In genomic region chr10:86703375-86703774, GRCm38 (mm10) we compare ENCODE assay signal across 10 mouse cellular contexts. TPM values are rescaled to one million over a fixed set of nuclear protein-coding genes. Genes with fewer than 3 reads are reported as not detected.
DNase-seq lines count a peak whose midpoint lies in the region; ATAC-seq and TF ChIP-seq lines count a peak whose summit lies in the region.
"Had no signal": no experiment of that assay in that cellular context is flagged by ENCODE, and none has a peak within 500 bp of the region (broad histone marks: within the 10 kb centered on the region; RNA-seq: fewer than 3 reads in every experiment).

No protein-coding gene starts in this region.

- H3ac ChIP-seq in myocyte (ENCODE audit: control insufficient read depth, insufficient read length), result no peak overlapping the region

- peak overlapping the region; percentile 77 for H3K4me2 ChIP-seq in kidney, postnatal 0 days (ENCODE audit: low read length)
- peak overlapping the region; percentile 73 for H3K4me2 ChIP-seq in embryonic facial prominence, embryonic 15.5 days (replicated peaks)
- H3K4me2 ChIP-seq in intestine, postnatal 0 days (replicated peaks; ENCODE audit: low read depth), result peak overlapping the region; percentile 84
- H3K4me2 ChIP-seq in myocyte (ENCODE audit: low read depth), result peak overlapping the region; percentile 90

- no peak for DNase-seq in kidney, postnatal 0 days (ENCODE audit: low spot score)
- DNase-seq in kidney, postnatal 10 days, result no peak
- DNase-seq in cerebellum, postnatal 36 days, result no peak
- DNase-seq in cerebellum, postnatal 4 days (ENCODE audit: low spot score in 2 of 2), result no peak
- no peak for DNase-seq in adrenal gland, adult 2 months
- DNase-seq: kidney, adult 11 months had no signal

- H3K27me3 ChIP-seq in kidney, postnatal 0 days (ENCODE audit: insufficient read depth, low read length), result no peaks in the 10 kb centered on the region
- H3K27me3 ChIP-seq in embryonic facial prominence, embryonic 15.5 days, result no peaks in the 10 kb centered on the region
- no peaks in the 10 kb centered on the region for H3K27me3 ChIP-seq in intestine, postnatal 0 days (replicated peaks; ENCODE audit: control insufficient read depth, insufficient read depth, low read length)
- H3K27me3 ChIP-seq in myocyte (ENCODE audit: control insufficient read depth, insufficient read depth, insufficient read length), result no peaks in the 10 kb centered on the region
- H3K27me3 ChIP-seq: Patski had no signal

- no peak for TF ChIP-seq POLR2A in myocyte (IDR thresholded peaks at IDR 0.05; ENCODE audit: insufficient read length, low read depth)

- WGBS in kidney, postnatal 0 days, result 64% methylated on average over 4 of the region's 4 CpGs
- 56% methylated on average over 4 of the region's 4 CpGs for WGBS in embryonic facial prominence, embryonic 15.5 days
- WGBS in intestine, postnatal 0 days, result 50% methylated on average over 4 of the region's 4 CpGs

- H3K9ac ChIP-seq in kidney, postnatal 0 days (ENCODE audit: low read depth, low read length), result peak overlapping the region; percentile 84; the same call in 1 of the 2 replicates
- 0 out of 2 replicates have a peak overlapping the region, but pooled peaks have one; percentile 92 for H3K9ac ChIP-seq in embryonic facial prominence, embryonic 15.5 days
- no peak overlapping the region for H3K9ac ChIP-seq in intestine, postnatal 0 days (ENCODE audit: low read depth, low read length)

- no peak for ATAC-seq in kidney, postnatal 0 days (replicated peaks; ENCODE audit: low FRiP score, low read depth)
- ATAC-seq in embryonic facial prominence, embryonic 15.5 days (ENCODE audit: insufficient number of reproducible peaks, low FRiP score, low TSS enrichment, low read depth), result no peak
- ATAC-seq in intestine, postnatal 0 days, result no peak
- ATAC-seq: Patski had no signal

- H3K27ac ChIP-seq in kidney, postnatal 0 days, result no peak overlapping the region
- H3K27ac ChIP-seq in embryonic facial prominence, embryonic 15.5 days (replicated peaks), result no peak overlapping the region
- no peak overlapping the region for H3K27ac ChIP-seq in intestine, postnatal 0 days (ENCODE audit: low read depth, low read length)

- no peak for TF ChIP-seq CTCF in kidney, postnatal 0 days (IDR thresholded peaks at IDR 0.05; ENCODE audit: low read depth)
- no peak for TF ChIP-seq CTCF in intestine, postnatal 0 days (IDR thresholded peaks at IDR 0.05; ENCODE audit: low read depth)

- peaks cover 25% of the 10 kb centered on the region for H3K4me1 ChIP-seq in kidney, postnatal 0 days (replicated peaks; ENCODE audit: insufficient read depth, low read length)
- H3K4me1 ChIP-seq in embryonic facial prominence, embryonic 15.5 days, result peaks cover 50% of the 10 kb centered on the region
- peaks cover 13% of the 10 kb centered on the region; the same call in 1 of the 2 replicates for H3K4me1 ChIP-seq in intestine, postnatal 0 days (replicated peaks; ENCODE audit: control insufficient read depth, insufficient read depth, low read length)

- H3K4me3 ChIP-seq in kidney, postnatal 0 days (replicated peaks; ENCODE audit: low read depth, low read length), result peak overlapping the region; percentile 70
- H3K4me3 ChIP-seq in embryonic facial prominence, embryonic 15.5 days (replicated peaks), result peak overlapping the region; percentile 94
- H3K4me3 ChIP-seq in intestine, postnatal 0 days (ENCODE audit: low read depth, low read length), result peak overlapping the region; percentile 82
- H3K4me3 ChIP-seq in myocyte, result peak overlapping the region; percentile 97

- H3K9me3 ChIP-seq in kidney, postnatal 0 days (replicated peaks; ENCODE audit: low read length), result no peaks in the 10 kb centered on the region
- H3K9me3 ChIP-seq in embryonic facial prominence, embryonic 15.5 days (replicated peaks), result no peaks in the 10 kb centered on the region
- H3K9me3 ChIP-seq in intestine, postnatal 0 days (ENCODE audit: control insufficient read depth), result no peaks in the 10 kb centered on the region

- peaks cover 66% of the 10 kb centered on the region for H3K79me2 ChIP-seq in myocyte (ENCODE audit: control insufficient read depth, insufficient read depth)

- H3K36me3 ChIP-seq in kidney, postnatal 0 days (ENCODE audit: insufficient read depth, low read length), result peaks cover 33% of the 10 kb centered on the region
- H3K36me3 ChIP-seq in embryonic facial prominence, embryonic 15.5 days, result peaks cover 43% of the 10 kb centered on the region
- H3K36me3 ChIP-seq in intestine, postnatal 0 days (ENCODE audit: control insufficient read depth, insufficient read depth), result peaks cover 40% of the 10 kb centered on the region
- H3K36me3 ChIP-seq in myocyte (ENCODE audit: control insufficient read depth, insufficient read depth), result peaks cover 53% of the 10 kb centered on the region

TF ChIP-seq in myocyte, 11 proteins besides CTCF, POLR2A, EP300 and RAD21:
- TF ChIP-seq MYOD1 (IDR thresholded peaks at IDR 0.05; ENCODE audit: control insufficient read depth in 1 of 3, insufficient read length in 2 of 3, low read depth in 2 of 3), result no peak
- no peak for TF ChIP-seq MAX (IDR thresholded peaks at IDR 0.05; ENCODE audit: low read depth)
- no peak for TF ChIP-seq MYOG (IDR thresholded peaks at IDR 0.05; ENCODE audit: control insufficient read depth in 1 of 3, insufficient read depth in 1 of 3, insufficient read length in 2 of 3, low read depth in 2 of 3)
- no peak for TF ChIP-seq POLR2AphosphoS2 (IDR thresholded peaks at IDR 0.05; ENCODE audit: insufficient read length, low read depth)
- TF ChIP-seq E2F4 (IDR thresholded peaks at IDR 0.05; ENCODE audit: insufficient read depth), result no peak
- TF ChIP-seq SRF (IDR thresholded peaks at IDR 0.05; ENCODE audit: control insufficient read depth, insufficient read length, low read depth), result no peak
- no peak for TF ChIP-seq CEBPB (IDR thresholded peaks at IDR 0.05; ENCODE audit: insufficient read depth, poor library complexity, severe bottlenecking)
- TF ChIP-seq TCF12 (IDR thresholded peaks at IDR 0.05; ENCODE audit: insufficient read depth, poor library complexity, severe bottlenecking), result no peak
- no peak for TF ChIP-seq USF1 (IDR thresholded peaks at IDR 0.05; ENCODE audit: low read depth)
- TF ChIP-seq TCF3 (IDR thresholded peaks at IDR 0.05; ENCODE audit: insufficient read length, low read depth), result no peak
- TF ChIP-seq REST (IDR thresholded peaks at IDR 0.05; ENCODE audit: insufficient read depth, insufficient read length), result no peak

RNA-seq across cellular contexts. Expression of gene Hsp90b1, which starts 1.9 kb away (rescaled TPM):
- 589 and 663 TPM in 2 replicates for polyA plus RNA-seq in kidney, postnatal 0 days (2015; fragmentation: Nextera tagmentation; extraction: Ambion mirVana)
- polyA plus RNA-seq in embryonic facial prominence, embryonic 15.5 days (2015; fragmentation: Nextera tagmentation; extraction: Ambion mirVana), result 609 and 610 TPM in 2 replicates
- polyA plus RNA-seq in intestine, postnatal 0 days (2015; fragmentation: Nextera tagmentation; extraction: Ambion mirVana), result 296 and 334 TPM in 2 replicates
- 138 TPM for polyA plus RNA-seq in myocyte (2012; fragmentation: generic; extraction: Trizol)
- 100 to 1,000 TPM; 691 to 855 TPM for total RNA-seq in adrenal gland, adult 2 months (2021)
- polyA plus RNA-seq in adrenal gland, adult 2 months (2012; rRNA removed), result 9.6 and 15.2 TPM in 2 replicates

RNA-seq across cellular contexts. Expression of gene Ttc41, which starts 2.2 kb away (rescaled TPM):
- polyA plus RNA-seq in kidney, postnatal 0 days (2015; fragmentation: Nextera tagmentation; extraction: Ambion mirVana), result 0.87 and 1.3 TPM in 2 replicates
- polyA plus RNA-seq in embryonic facial prominence, embryonic 15.5 days (2015; fragmentation: Nextera tagmentation; extraction: Ambion mirVana), result 1.00 and 1.3 TPM in 2 replicates
- polyA plus RNA-seq in intestine, postnatal 0 days (2015; fragmentation: Nextera tagmentation; extraction: Ambion mirVana), result 0.59 TPM in 2 replicates
- polyA plus RNA-seq in myocyte (2012; fragmentation: generic; extraction: Trizol), result 0.40 TPM
- 1 to 10 TPM; 1.6 to 2.5 TPM for total RNA-seq in adrenal gland, adult 2 months (2021)
- 1.0 and 1.5 TPM in 2 replicates for polyA plus RNA-seq in adrenal gland, adult 2 months (2012; rRNA removed)
